Mouse (Mus musculus) gastrocnemius, adult 8-10 months (tissue): ENCODE measurements at regions not wholly inside any gene's neighbourhood (a gene's known extent, or its start where the extent isn't known, plus 50 kb on each side); places are given as distances from the start of the nearest gene placed in this dataset.

Experiments used
- DNase-seq, 2 experiments: peaks; one replicate each; pipeline ENCODE4 v3.0.0; 2022; ENCODE audit warnings: low spot score in 2 of 2

DNA sequence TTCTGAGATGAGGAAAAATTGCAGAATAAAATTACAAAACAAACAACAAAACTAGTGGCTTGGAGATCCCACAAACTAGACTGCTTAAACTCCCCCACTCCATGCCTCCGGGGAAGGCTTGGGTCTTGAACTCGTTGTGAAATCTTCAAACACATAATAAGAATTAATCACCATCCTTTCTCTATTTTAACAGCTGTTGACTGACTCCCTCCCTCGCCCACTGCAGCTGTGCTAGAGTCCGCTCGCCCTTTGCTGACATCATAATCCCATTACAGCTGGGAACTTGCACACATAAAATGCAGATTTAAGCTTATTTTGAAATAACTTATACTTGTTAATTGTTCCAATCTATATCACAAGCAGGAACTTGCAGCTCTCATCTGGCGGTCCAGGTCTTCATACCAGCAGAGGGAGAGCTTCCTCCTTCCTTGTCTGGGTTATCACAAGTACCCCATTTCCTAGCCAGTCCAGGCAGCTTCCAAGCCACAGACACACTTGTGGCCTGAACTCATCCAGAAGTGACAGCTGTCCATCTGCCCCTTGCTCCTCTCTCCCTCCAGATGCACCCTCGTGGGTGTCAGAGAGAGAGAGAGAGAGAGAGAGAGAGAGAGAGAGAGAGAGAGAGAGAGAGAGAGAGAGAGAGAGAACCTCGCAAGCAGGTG lies 332.9 kb upstream of the Mki67 start:
- no peak for DNase-seq

DNA sequence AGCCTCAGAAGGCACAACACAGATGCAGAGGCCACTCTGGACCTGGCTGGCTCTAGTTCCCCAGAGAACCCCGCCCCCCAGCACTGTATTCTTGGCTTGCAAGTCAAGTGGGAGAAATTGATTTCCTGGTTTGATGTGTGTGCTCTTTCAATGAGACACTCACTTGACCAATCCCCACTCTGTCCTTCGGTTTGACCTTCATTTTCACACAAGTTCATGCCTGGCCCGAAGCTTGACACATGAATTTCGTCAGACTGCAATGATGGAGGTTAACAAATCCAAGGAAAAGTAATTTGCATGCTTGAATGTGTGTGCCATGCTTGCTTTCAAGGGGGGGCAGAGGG lies 333.4 kb upstream of the Mki67 start:
- DNase-seq = no peak

DNA sequence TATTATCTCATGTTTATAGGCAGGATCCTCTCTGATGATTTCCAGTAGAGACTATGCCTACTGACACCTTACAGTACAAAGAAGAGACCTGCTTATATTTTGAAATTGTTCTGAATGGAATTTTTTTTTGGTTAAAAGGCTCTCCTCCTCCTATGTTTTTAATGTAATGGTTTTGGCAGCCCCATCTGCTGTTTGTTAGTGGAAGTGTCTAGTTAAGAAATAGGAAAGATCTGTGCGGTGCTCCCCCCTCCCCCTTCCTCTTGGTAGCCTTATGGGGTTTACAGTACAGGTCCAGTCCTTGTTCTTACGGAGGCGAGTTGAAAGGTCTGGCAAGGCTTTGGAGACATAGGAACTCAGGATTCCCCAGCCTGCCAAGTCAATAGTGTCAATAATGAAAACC lies 334.0 kb upstream of the Mki67 start:
- DNase-seq = no peak

DNA sequence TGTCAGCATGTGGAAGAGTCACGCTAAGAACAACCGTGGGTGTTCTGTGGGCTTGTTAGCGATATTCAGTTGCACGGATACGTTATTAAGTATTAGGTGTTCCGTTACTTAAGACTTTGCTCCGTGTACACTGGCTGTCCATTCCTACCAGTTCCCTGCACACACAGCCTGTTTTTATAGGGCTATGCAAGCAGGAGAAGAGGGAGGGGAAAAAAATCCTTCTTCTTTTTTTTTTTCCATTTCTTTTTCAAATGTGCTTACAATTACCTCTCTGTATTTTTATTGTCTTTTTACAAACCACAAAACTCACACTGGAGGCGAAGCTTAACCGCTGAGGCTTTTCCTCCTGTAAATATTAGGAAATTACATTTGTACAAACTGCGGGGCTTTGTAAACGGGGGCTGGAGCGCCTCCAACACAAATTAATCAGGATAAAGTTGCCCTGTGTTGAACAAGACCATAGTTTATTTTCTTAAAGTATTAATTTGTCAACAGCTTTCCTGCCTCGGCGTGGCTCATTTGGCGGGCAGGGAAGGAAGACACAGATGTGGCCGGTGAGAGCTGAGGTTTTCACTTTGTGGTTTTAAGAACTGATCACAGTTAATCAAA lies 340.8 kb upstream of the Mki67 start:
- DNase-seq = no peak

DNA sequence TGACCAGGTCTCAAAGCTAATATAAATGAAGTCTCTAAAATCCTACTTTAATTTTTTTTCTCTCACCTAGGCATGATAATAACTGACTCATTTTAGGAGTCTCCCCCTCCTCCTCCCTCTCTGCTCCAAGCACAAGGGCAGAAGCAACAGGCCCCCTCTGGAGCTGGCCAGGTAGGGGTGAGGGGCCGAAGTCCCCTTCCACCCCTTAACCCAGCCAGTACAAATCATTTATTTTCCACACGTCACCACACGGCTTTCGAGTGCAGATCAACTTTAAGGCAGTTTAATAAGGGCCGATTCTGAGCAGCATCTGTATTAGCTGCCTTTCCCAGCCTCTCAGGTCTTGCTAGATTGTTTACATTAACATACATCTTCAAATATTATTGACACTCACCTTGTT lies 342.2 kb upstream of the Mki67 start:
- DNase-seq = no peak

DNA sequence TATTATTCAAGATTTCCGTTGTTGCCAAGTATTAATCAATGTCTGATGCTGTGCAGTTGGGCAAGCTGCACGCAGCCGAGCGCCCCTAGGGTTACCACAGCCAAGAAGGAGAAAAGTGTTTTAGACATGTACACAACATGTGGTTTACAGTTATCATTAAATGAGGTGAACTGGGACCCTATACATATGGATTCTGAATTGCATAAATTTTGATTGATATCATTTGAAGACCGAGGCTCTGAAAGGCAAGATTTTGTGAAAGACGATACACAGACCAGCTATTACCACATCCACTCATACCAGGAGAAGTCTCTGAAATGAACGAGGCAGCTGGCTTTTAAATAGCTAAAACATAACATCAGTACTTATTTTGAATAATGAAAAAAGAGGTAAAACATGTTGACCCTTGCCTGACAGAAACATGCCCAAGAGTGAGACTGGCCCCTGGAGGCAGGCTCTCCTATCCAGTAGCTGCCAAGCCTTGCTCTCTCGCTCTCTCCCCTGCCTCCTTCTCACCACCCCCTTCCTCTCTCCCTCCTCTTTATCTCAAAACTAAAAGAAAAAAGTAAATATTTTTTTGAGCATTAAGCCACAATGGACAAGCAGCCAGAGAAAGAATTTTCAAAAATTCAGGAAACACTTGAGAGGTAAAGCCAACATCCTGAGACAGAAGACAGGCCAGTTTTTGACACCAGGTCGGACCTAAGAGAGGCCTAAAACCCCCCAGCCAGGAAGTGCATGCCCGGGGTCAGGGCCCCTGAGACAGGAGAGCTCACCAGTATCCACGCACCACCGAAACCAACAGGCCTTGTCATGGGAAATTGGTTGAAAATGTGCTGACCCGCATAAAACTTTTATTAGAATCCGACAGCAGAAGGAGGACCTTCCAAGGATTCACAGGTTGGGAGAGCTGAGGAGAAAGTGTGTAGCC lies 342.9 kb upstream of the Mki67 start:
- no peak for DNase-seq

DNA sequence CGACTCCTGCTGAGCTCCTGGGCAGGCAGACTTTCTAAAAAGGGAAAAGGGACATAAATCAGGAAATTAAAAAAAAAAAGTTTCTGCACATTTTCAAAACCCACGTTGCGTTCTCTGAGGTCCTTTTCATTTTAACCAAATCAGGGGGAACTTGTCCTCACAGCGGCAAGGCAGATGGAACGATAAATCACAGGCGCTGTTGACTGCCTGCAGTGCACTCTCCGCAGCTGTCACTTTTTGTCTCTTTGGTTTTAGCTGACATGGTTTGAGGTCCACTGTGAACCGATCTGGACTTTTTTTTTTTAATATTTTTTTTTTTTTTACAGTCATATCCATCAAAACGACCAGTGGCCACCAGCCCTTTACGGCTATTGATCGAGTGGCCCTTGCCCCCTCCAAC lies 343.7 kb upstream of the Mki67 start:
- DNase-seq = no peak

DNA sequence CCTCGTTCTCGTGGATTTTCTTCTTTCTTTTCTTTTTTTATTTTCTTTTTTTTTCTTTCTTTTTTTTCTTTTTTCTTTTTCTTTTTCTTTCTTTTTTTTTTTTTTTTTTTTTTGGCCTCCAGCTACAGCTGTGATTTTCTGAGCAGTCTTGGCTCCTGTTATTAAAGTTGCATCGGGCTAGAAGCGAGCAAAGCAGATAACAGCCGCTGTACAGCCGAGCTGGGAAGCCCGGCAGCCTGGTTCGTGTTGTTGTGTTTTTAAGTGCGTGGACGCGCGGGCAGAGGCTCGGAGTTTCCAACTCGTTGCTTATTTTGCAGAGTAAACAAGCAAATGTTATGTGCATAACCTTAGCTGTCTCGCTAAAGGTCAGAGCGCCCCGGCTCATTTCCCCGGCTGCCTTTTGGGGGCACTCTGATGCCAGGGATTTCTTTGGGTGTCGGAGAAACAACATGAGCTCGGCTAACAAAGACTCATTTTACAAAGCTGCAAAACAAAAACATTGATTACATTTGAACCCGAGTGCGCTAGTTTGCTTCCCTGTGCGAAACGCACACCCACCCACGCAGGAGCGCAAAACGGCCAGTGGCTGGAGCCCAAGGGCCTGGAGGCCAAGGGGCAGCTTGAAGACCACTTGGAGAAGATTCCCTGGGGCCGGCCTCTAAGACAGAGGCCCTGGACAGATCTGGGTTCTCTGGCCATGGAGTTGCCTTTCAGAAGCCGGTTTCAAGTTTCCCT lies 344.3 kb upstream of the Mki67 start:
- DNase-seq = peak in 1 of 2 experiments; percentile 20

DNA sequence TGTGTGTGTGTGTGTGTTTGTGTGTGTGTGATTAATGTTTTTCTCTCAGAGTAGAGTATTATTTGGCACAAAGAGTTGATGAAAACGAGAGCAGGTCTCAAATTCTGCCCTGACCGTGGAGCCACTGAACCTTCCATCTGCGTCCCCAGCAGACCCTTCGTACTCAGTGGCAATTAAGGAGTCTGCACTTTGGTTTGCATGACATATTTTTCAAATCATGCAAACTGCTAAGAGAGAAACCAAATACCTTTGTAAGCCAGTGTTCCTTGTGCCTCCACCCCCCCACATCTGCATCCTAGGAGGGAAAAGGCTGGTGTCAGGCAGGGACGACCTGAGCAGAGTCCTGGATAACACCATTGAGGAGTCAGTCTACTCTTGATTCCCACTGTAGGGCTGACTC lies 346.5 kb upstream of the Mki67 start:
- no peak for DNase-seq

DNA sequence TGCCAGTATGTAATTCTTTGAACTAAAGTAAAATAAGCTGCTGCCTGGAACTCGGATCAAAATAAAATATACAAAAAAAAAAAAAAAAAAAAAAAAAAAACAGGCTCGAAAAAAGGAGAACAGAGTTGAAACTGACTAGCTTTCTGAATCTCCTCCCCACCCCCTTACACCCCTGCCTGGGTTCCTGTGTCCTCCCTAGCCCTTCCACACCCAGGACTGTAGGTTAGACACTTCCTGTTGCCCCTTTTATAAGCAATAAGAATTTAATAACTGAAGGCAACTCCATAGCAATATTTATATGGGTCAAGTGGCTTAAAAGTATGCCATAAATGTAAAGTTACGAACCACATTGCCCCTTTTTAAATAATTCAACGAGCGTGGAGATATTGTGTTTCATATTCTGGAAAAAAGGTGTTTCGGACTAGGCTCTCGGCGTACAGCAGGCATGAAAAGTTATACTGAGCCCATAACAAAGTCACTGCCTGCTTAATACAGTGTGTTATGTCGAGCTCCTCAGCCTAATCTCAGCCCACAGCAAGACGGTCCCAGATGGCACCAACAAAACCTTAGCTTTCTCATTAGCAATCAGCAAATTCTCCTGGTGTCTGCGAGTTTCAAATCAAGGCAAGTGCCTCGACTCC lies 349.0 kb upstream of the Mki67 start:
- DNase-seq = no peak

DNA sequence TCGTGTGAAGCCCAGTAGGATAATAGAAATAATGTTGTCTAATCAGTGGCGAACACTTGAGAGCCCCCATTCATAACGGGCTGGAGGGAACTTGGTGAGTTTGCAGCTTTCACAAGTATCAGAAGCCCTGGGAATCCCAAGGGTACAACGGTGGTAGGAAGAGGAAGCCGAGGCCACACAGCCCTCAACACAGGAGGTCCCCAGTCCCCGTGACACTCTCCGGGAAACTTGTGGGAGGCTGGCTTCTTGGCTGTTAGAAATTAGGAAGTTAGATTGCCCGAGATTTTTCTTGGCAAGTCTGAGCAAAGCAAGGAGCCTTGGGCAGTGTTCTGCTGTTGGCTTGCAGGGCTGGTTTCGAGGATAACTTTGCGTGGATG lies 349.5 kb upstream of the Mki67 start:
- no peak for DNase-seq

DNA sequence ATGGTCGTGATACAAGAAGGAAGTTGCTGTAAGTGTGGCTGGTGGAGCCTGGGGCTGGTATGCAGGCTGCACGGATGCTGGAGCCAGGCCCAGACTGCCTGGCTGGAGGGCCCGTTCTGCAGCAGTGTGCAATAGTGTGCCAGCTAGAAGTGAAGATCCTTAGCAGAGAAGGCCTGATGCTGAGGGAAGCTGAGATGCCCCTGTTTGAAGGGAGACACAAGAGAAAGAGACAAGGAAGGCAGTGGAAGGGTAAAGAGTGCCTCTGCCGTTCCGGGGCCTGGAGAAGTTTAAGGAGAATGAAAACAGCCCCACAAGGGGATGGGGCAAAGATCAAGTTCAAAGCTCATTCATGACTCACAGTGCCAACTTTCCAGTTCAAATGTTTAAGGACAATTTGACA lies 354.7 kb upstream of the Mki67 start:
- DNase-seq = no peak

DNA sequence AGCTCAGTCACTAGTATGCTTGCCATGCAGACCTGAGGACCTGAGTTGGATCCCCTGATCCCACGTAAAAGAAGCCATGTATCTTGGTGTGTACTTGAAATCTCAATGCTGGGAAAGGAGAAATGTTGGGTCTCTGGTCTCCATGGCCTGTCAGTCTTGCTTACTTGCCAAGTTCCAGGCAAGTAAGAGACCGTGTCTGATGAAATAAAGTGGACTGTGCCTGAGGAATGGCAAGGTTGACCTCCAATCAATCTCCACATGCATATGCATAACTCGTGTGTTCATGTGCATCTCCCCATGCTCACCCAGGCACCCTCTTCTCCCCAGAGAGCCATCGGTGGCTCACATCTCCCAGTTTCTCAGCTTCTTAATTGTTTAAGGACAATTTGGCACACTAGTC lies 355.2 kb upstream of the Mki67 start:
- no peak for DNase-seq

DNA sequence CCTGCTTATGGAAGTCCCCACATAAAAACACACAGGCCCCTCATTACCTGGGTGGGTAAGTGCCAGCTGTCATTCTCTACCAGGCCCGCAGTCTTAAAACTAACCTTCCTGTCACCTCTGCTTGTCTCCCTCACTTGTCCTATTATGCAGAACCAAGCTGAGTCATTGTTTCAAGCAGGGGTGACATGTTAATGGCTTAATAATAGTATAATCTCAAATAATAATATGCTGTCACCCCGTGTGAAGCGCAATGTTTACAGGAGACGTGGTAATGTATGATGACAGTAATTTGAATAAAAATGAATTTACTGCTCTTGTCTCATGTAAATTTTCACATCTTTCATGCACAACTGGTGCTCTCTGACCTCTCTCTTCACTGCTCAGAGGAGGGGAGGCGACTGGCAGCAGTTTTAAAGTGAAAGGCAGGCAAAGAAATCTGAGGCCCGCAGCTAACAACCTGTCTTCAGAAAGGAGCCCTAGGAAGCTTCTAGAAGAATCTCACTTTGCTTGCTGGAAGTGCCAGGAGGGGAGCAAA lies 357.2 kb upstream of the Mki67 start:
- DNase-seq = no peak

DNA sequence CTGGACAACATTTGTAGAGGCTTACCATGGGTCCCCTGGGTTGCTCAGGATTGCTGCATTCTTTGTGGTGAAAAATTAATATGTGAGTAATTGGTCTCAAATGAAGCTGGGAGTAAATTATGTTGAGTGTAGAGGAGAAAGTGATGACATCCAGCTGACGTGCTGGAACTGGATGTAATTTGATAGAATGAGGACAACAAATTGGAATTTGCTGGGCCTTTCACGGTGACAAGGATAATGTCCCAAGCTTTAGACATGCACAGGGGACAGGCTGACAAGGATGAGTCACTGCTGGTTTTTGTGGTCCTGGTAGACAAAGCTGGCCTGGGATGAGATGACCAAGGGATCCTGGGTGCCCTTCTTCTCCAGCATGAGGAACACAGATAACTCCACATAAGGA lies 357.9 kb upstream of the Mki67 start:
- DNase-seq = no peak

DNA sequence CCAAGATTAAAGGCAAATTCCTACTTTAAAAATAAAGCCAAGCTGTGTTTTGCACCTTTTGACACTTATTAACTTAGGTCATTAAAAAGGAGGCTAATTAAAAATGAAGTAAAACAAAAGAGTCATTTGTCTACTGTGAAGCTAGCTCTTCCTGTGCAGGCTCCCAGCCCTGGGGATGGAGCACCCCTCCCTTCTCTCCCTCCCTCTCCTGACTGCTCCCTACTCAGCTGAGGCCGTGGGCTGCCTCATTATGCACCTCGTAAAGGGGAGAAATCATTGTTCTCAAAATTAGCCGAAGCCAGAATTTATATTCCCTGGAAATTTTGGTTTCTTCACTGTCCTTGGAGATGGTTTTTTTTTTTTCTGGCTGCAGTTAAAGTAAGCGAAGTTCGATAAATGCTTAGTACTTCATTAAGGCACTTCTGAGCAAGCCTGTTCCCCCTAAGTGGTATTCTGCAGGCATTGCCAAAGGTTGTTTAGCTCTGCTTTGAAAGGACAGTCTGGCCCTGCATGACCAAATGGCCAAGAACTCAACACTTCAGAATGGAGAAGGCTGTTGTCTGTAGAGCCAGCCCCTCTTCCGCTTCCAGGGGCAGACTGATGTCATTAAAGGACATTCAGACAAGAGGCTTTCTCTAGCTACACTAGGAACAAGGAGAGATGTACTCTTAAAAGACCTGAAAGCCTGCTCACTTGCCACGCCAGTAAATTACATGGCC lies 365.5 kb upstream of the Mki67 start:
- DNase-seq = no peak

DNA sequence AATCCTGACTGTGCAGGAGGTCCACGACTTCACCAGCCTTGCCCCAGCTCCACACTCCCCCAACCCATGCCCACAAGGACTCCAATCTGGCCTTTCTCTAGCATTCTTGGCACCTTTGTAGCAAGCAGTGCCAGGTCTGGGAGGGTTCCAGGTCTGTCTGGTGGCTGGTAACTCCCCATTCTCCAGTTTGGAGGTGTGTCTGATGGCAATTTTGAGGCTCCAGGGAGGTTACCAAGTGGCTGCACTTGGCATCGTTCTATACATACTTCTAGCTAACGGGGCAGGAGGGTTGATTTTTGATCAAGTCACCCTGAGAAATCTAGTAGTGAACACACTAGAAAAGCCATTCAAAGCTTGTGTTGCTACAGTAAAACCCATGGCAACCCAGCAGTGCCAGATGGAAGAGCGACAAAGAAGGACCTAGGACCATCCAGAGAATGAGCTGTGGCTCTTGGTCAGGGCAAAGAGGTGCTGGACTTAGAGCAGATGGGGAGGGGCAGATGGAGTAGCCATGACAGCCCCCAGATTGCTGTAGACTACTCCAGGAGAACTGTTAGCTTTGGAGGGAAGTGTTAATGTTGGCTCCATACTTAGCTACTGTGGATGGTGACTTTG lies 366.2 kb upstream of the Mki67 start:
- DNase-seq = no peak

DNA sequence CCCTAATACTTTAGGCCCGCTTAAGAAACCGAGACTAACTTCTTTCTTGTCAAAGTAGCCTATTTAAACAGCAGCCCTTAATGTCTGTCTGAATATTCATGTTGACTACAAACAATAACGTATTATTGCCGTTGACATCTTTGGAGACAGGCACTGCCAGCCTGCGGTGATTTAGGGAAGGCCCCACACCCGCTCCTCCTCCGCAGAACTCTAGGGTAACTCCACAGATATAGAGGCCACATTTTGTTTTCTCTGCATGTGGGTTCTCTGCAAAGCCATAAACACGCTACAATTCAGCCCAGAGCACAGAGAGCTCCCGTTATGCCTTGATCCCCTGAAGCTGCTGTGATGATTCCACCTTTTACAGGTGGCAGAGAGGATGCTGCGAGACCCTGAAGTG lies 366.8 kb upstream of the Mki67 start:
- DNase-seq = no peak

DNA sequence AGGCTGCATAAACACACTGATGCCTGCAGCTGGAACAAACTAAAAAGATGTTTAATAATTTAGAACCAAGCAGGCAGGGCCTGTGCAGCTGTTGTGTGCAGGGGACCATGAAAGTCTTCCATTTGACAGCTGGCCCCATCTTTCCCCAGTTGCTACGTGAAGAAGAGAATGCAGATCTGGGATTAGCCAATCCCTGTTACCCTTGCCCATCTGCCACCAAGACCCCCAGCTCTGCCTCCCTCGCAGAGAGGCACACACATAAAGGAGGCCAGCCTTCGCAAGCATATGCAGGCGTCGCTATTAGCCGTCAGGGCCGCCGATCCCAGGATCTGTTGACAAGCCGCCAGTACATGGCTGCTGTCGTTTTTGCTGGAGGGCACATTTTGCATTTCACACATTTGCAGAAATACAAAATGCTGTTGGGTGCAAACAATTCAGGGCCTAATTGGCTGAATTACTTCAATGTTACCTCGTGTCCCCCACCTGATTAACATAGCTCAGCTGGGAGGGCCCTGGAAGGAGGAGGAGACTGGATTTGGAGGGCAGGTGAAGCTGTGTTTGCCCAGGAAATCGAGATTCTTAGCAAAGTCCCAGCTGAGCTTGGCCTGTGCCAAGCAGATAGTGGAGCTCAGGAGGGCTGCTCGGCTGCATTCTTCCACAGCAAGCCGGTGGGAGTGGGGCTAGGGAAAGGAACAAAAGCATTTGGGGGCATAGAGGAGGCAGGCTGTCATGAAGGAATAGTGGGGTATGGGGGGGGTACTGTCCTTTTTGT lies 367.6 kb upstream of the Mki67 start:
- DNase-seq = no peak
